Mouse (Mus musculus) megakaryocyte, adult 5-6 weeks (primary cell): Measurements from ENCODE around the gene Mcrs1. TPM values are rescaled to one million over a fixed set of nuclear protein-coding genes. Genes with fewer than 3 reads are reported as not detected.
"Not testable (repeated sequence)": the region's sequence is repeated elsewhere in the genome, so short reads cannot be mapped to it uniquely, and the experiment has no call there.

ENCODE experiments used
- ATAC-seq: 2 replicates; pipeline ENCODE4 v1.8.0; 2016; ENCODE audit warnings: mild to moderate bottlenecking, inconsistent platforms; ENCODE audit not compliant: poor library complexity, severe bottlenecking
- total RNA-seq, 2 experiments: library from RNA; stranded (forward) in 1 of 2; stranded (reverse) in 1 of 2; fragments of 153-499, 151-499 nt in 1 of 2; fragments of 221-1000, 200-1000 nt in 1 of 2; gene quantifications; 2 replicates each; pipeline versions ENCODE4 v1.2.3 to v1.2.4; 2015 to 2017

The Mcrs1 gene
- 30.6 and 38.3 TPM in 2 replicates for total RNA-seq (2015)
- 29.4 and 30.4 TPM in 2 replicates for total RNA-seq (2017)

DNA sequence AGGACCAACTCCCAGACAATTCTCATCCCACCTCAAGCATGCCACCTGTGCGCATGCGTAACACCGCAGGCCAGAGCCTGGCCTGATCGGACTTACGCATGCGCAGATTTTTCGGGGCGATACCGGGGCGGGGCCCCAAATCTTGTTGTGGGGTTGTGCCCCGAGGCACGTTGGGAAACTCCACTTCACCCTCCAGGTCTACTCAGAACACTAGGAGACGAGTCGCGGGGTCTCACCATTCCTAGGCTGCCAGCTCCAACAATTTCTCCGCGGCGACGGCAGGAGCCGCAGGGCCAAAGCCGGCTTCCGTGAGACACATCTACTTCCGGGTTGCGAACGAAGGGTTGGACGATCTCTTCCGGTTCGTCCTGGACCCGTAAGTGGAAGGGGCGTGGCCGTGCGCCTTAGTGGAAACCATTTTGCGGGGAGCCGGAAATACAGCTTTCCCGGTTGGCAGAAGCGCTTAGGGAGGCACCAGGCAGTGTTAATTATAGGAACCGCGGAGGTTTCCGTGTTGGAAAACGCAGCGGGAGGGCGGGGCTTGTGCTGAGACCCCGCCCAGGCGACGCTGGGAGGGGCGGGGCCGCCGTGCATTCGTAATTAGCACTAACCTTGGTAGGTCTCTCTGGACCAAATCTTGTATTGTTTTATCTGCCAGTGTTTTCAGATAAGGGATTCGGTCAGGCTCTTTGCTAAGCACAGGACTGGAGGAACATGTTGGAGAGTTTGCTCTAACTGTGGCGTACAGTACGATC lies at the start of gene Mcrs1:
TSS of gene Mcrs1 (minus strand) at position 336 of the 755 bp plus-strand sequence.
- peak; percentile 96 for ATAC-seq

DNA sequence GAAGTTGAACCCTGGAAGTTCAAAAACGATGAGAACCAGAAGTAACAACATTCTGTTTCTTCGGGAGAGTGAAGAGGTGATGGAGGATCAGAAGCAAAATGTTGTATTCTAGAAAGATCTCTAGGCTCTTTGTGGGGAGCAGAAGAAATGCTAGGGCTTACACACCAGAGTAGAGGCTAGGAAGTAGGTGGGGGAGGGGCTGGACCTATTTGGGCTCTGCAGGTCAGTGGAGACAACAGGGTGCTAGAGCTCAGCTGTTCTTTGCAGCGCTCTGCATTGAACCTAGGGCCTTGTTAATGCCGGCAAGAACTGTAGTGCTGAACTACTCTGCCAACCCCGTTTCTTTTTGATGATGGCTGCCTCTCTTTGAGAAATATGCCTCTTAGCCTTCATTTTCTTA lies 44.5 kb upstream of the Mcrs1 start:
- ATAC-seq, result no peak

DNA sequence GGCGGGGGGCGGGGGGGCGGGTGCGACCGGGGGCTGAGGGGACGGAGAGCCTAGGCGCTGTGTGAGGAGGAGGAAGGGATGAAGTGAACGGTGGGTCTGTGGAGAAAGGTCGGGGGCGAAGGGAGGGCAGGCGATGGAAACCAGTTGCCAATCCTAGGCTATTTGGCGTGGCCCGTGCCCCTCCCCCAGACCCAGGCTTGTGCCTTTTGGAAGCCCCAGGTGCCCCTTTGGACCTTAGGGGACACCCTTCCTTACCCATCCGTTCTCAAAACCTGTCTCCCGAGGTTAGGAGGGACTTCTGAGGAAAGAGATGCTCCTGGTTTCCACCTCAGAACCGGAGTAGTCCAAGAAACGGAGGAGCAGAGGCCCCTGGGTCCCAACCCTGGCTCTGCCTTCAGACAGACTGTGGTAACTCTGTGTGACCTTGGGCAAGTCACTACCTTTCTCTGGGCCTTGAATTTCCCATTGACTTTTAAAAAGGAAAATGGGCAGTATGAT lies 43.8 kb upstream of the Mcrs1 start, which contains the start of gene Fam186b:
TSS of gene Fam186b (minus strand) at position 405 of the 498 bp plus-strand sequence.
- ATAC-seq, result no peak

DNA sequence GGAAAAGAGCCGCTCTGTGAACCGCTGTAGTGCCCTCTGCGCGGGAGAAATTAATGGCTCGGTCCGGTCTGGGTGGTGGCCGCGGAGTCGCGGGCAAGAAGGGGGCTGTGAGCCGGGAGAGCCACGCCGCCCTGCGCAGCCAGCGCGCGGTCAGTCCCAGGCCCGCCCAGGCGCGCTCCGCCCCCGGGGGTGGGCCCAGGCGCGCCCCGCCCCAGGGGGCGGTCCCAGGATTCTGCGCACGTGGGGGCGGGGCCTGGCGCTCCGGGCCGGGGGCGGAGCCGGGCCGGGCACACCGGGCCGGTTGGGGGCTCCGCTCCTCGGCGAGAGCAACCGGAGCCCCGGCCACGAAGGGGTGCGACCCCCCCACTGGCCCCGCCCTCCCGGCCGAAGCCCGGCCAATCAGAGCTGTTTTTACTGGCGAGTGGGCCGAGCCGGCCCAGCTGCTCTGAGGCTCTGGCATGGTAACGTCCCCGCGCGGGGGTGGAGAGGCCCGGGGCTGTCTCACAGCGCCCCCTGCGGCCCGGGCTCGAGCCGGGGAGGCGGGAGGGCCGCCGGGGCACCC lies 43.1 kb upstream of the Mcrs1 start, which contains the start of gene Prpf40b:
TSS of gene Prpf40b (plus strand) at position 275 of the 562 bp plus-strand sequence.
- peak; percentile 96 for ATAC-seq

DNA sequence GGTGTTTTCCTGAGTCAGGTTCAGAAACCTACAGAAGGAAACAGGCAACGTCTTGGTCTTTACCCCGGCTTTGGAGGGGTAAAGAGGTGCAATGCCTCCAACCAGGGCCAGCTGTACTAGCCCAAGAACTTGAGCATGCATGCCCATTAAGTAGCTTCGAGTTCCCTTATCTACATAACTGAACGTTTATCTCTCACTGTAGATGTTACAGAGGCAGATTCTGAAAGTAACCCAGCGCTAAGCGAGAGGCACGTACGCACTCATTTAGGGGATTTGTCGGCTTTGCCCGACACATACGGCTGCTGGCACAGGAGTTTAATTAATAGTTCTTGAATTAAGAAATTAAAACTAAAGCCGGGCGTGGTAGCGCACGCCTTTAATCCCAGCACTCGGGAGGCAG lies 42.5 kb upstream of the Mcrs1 start:
- peak; percentile 36 for ATAC-seq

DNA sequence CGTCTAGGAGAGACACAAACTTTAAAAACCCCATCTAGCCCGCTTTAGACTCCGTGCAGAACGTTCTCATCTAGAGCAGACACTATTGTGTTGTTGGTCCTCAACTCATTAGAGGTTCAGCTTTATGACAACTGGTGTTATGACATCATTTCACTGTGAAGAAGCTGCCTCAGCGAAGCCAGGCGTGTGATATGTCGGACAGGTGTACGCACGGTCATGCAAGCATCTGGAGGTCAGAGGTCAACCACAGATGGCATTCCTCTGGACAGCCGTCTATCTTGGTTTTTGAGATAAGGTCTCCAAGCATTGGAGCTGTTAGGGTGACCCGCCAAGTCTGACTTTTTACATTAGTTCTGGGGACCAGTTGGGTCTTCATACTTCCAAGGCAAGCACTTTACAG lies 38.8 kb upstream of the Mcrs1 start:
- no peak for ATAC-seq

DNA sequence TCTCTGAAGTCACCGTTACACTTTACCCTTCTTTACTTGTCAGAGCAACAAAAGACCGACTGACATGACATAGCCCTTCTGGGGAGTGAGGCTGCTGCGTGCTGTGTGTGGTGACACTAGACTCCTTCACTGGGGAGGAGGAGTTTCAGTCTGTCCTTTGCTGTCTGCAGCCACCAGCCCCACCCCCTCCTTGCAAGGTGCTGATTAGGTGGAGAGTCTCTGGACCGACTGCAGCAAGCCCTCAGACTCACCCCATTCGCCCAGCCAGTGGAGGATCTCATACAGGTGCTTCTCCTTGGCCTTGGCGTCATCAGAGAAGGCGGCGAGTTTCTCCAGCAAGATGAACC lies 33.4 kb upstream of the Mcrs1 start:
- ATAC-seq, result no peak

DNA sequence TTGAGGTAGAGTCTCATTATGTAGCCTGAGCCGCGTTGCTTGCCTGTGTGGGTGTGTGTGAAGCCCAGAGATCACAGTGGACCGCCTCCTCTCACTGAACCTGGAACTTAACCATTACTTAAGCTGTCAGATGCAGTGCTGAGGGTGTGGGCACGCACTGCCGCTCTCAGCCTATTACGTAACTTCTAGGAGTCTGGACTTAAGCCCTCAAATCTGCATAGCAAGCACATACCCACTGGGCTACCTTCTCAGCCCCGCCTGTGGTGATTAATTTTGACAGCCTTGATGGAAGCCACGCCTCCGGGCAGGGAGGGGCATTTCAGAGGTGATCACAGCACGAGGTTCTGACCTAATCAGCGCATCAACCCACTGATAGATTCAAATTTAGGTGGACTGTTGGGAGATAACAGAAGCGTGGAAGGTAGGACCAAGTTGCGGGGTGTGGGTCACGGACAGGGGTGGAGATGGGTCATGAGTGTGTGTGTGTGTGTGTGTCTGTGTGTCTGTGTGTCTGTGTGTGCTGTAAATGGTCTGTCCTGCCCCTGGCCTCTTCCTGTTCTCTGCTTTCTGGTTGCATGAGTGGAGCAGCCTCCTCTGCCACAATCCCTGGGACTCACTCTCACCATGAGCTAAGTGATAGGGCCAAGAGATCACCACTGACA lies 32.9 kb upstream of the Mcrs1 start:
- ATAC-seq, result peak; percentile 91

DNA sequence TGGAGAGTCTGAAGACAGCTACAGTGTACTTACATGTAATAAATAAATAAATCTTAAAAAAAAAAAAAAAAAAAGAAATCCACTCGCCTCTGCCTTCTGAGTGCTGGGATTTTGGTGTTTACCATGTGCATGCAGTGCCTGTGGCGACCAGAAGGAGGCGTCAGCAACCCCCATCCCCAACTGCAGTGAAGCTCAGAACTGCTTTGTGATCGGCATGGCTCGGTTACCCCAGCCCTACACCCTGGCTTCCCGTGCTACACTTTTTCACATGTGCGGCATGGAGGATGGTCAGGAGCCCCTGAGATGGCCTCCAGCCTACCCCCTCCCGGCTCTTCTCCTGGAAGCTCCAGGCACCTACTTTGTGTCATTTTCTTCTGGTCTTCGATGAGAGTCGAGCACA lies 31.7 kb upstream of the Mcrs1 start:
- no peak for ATAC-seq

DNA sequence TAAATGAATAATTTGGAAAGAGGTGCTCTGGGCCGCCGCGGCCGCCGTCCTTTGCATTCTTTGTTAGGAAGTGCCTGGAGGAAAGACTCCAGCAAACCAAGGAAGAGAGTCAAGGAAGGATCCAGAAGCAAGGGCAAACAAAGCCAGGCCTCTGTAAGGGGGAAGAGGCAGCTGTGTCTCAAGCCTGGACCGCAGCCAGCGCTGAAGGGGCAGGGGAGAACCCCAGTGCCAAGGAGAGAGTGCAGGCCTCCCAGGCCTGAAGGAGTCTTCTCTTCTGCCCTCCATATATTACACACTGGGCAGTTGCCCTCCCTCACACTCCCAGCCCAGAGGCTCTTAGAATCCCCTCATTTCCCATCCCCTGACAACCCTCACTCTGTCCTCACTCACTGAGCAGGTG lies 26.5 kb upstream of the Mcrs1 start:
- no peak for ATAC-seq

DNA sequence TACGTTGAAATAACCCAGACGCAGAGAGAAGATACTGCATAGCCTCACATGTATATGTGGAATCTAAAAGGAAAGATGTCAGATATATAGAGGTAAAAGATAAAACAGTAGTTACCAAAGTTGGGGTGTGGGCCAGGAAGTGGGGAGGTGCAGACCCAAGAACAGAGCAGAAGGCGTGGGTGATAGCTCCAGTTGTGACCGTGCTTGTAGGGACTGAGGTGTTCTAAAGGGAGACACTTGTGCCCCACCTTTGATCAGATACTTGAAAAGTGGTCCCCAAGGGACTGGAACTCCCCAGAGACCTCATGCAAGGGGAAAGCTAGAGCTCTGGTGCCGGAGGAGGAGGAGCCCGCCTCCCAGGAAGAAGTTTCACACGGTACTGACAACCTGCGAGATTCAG lies 24.3 kb upstream of the Mcrs1 start:
- no peak for ATAC-seq

DNA sequence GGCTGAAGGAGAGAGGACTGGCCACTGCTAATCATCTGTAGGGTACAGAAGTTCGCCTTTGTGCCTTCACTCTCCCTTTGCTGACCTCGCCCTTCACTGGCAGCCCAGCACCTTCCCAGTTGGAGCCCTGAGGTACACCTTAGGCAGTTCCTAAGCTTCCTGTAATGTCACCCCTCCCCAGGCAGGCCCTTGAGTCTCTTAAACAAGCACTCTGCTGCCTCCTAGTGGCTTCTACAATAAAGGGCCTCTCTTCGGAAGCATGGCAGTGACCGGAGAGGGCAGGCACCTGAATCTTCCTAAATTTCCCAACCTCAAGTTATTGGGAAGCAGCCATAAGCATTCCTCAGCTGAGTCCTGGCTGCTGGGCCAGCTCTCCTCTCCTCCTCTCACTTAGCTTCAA lies 13.9 kb upstream of the Mcrs1 start:
- ATAC-seq, result peak; percentile 99

DNA sequence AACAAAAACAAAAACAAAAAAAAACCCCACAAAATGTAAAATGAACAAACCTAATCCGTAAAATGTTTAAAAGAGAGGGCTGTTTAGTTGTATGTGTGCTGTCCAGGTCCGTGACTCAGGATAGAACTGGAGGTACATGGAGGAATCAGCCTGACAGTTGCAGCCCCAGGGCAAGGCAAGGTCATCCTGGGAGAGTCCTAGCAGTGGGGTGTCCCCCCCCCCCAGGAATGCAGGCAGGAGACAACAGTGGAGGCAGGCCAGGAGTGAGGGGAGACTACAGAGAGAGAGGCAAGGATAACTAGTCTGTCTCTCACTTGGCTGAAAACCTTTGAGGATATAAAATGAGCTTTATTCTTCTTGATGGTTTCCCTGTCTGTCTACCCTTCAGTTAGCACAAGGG lies 12.6 kb upstream of the Mcrs1 start:
- no peak for ATAC-seq

DNA sequence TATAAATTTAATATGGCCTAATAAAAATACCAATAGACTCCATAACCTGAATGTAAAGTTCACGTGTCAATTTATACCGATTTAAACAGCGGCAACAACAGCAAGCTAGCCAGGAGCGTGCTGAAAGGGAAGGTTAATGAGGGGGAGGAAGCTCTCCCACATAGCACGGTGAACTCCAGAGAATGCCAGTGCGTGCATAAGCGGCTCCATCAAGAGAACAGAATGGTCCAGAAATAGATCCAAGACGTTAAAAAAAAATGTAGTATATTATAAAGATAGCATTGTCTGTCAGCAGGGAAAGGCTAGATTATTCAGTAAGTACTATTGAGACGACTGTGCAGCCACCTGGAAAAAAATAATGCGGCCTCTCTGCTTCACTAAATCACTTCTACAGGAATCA lies 10.9 kb upstream of the Mcrs1 start:
- no peak for ATAC-seq

DNA sequence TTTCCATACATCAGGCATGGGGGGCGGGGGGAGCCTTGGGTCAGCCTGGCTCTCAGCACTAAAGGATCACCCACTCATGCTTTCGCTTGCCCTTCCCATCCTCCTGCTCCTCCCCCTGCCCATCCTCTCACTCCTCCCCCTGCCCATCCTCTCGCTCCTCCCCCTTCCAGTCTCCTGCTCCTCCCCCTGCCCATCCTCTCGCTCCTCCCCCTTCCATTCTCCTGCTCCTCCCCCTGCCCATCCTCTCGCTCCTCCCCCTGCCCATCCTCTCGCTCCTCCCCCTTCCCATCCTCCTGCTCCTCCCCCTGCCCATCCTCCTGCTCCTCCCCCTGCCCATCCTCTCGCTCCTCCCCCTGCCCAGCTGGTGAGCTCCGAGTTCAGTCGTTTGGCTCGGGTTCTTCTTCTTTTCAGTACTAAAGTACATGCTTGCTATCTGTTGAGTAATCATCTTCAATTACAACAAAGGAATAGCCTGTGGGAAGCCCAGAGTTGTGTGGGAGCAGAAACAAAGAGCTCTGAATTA lies 8.0 kb upstream of the Mcrs1 start:
- ATAC-seq, result peak; percentile 95

DNA sequence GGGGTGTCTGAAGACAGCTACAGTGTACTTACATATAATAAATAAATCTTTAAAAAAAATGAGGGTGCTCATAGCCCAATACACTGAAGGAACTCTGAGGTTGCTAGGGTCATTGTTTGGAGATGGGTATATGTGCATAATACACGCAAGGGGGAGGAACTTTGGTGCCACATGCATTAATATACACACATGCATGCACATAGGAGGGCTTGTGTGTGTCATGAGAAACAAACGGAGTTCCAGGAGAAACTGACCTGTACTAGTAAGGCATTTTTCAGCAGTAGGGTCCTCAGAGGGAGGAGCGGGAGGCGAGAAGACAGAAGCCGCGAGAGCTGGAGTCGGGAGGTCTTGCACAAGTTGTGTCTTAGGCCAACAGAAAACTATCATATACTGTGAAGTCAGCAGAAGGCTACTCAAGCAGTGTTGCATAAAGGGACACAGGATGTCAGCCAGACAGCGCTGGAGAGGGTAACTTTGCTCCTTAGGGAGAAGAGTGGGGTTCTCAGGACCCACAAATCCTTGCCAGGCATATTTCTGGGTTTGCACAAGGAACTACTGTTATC lies 7.5 kb upstream of the Mcrs1 start:
- peak; percentile 20; the same call in 1 of the 2 replicates for ATAC-seq

DNA sequence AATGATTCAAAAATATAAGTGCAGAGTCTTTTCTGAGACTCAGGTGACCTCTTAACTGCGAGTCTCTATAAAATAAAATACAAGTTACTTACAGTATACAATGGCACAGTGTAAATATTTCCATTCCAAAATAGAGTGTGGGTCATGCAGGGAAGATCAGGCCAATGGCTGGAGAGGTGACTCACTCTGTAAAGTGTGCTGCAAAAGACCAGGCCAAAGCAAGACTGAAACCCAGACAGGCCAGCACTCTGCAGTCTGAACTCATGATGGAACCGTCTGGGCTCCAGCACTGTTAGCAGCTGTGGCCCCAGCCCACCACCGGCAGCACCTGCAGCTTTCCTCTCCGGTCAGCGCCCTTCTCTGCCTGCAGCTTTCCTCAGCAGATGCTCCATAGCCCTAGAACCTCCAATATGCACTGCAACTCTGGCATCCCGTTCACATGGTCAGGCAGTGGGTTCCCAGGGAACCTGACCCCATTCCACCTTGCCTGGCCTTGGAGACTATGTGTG lies 3.5 kb upstream of the Mcrs1 start:
- ATAC-seq, result no peak

DNA sequence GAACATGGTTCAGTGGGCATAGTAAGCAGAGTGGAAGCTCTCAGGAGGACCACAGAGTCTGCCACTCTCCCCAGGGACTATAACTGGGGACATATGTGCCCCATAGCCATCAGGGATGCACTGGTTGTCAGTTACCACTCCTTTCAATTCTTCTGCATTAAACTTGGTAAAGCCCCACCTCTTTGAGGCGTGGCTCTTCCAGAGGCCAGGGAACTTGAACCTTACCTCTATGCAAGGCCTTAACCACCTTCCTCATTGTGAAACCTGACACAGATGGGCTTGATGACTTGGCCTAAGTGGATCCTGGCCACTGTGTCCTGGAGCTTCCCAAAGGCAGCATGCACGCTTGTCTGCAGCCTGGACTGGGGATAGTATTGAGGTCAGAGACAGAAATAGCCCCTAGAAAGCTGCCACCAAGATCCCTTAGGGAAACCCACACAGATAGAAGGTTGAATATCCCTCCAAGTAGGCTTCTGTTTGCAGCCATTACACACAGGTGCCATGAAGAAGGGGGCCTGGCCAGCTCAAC lies 2.8 kb upstream of the Mcrs1 start:
- ATAC-seq, result no peak

DNA sequence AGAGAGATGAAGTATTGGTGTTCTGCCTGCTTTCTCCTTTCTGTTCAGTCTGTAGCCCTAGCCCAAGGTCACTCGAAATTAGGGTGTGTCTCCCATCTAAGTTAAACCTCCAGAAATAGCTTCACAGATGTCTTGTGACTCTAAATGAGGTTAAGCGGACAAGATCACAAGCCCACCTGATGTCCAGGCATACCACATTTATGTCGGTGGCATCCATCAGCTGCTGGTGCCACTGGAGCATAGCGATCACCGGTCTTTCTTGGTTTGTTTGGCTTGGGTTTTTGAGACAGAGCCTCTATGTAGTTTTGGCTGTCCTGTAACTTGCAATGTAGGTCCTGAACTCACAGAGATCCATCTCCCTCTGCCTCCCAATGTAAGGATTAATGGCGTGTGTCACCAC lies 2.0 kb upstream of the Mcrs1 start:
- ATAC-seq, result no peak

DNA sequence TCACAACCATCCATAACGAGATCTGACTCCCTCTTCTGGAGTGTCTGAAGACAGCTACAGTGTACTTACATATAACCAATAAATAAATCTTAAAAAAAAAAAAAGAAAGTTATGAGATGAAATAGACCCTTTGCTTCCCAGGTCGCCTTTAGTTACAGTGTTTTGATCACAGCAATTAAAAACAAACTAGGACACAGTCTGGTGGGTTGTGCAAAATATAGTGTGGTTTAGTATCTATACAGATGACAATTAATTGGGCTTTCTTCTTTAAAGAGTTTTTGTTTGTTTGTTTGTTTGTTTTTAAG lies 1.4 kb upstream of the Mcrs1 start:
- not testable (repeated sequence) for ATAC-seq
